Mouse (Mus musculus) erythroblast, embryonic 14.5 days (primary cell): Measurements from ENCODE around the gene Adamts9.

Experiments
- GATA1 ChIP-seq: IDR thresholded peaks from 2 replicates; pipeline ENCODE4 v1.6.1; 2012; ENCODE audit warnings: low read length, inconsistent platforms, mixed read lengths
- TAL1 ChIP-seq: IDR thresholded peaks from 3 replicates; pipeline ENCODE4 v1.6.1; 2012; ENCODE audit warnings: low read length, inconsistent platforms, mixed read lengths

DNA sequence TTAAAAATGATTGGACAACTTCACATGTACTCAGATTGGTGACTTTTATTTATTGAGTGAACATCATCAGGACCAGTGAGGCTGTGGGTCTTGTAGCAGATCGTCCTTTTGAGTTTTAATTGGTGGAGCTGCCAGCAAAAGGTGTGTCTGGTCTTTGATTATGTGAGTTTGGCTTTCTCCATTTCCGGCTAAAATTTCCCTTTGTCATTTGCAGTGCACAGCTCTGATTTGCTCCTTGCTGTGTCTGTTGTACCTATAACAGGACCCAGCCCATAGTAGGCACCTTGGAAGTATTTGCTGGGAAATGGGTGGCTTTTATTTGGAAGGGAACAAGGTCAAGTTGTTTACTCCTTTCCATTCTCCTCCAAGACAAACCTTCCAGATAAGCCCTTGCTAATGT, 99.8 kb downstream of the Adamts9 start:
- TF ChIP-seq TAL1 (no peak), GATA1 (no peak)
